Mouse (Mus musculus) hindbrain, embryonic 16.5 days (tissue): ENCODE data around the gene Cep85l. TPM values are rescaled to one million over a fixed set of nuclear protein-coding genes. Genes with fewer than 3 reads are reported as not detected.

Experiments used
- ATAC-seq: fragments of 200-750 bp; cut with Nextera tagmentation; 2 replicates; pipeline ENCODE4 v1.8.0; 2017; ENCODE audit warnings: moderate TSS enrichment, moderate library complexity
- H3K27ac ChIP-seq: fragments of 300-500 bp; sonication (generic); 2 replicates; pipeline ENCODE4 v1.5.1; 2014; ENCODE audit warnings: low read depth, mild to moderate bottlenecking, control low read depth, low read length, moderate library complexity
- H3K27me3 ChIP-seq: fragments of 300-500 bp; sonication (generic); replicated peaks from 2 replicates; pipeline ENCODE4 v1.6.1; 2014; ENCODE audit warnings: low read length; ENCODE audit not compliant: control insufficient read depth, insufficient read depth
- H3K36me3 ChIP-seq: fragments of 300-500 bp; sonication (generic); 2 replicates; pipeline ENCODE4 v1.6.1; 2014; ENCODE audit warnings: mild to moderate bottlenecking, low read length, moderate library complexity, mixed read lengths; ENCODE audit not compliant: control insufficient read depth, insufficient read depth
- H3K4me1 ChIP-seq: fragments of 300-500 bp; sonication (generic); 2 replicates; pipeline ENCODE4 v1.6.1; 2014; ENCODE audit warnings: low read depth, low read length; ENCODE audit not compliant: control insufficient read depth, insufficient read depth
- H3K4me2 ChIP-seq: fragments of 300-500 bp; sonication (generic); 2 replicates; pipeline ENCODE4 v1.6.1; 2014; ENCODE audit warnings: mild to moderate bottlenecking, low read length, control low read depth, moderate library complexity
- H3K4me3 ChIP-seq: fragments of 300-500 bp; sonication (generic); 2 replicates; pipeline ENCODE4 v1.5.1; 2014; ENCODE audit warnings: mild to moderate bottlenecking, low read length, control low read depth, moderate library complexity
- H3K9ac ChIP-seq: fragments of 300-500 bp; sonication (generic); 2 replicates; pipeline ENCODE4 v1.6.1; 2014; ENCODE audit warnings: low read depth, mild to moderate bottlenecking, control low read depth, low read length, moderate library complexity
- H3K9me3 ChIP-seq: fragments of 300-500 bp; sonication (generic); 2 replicates; pipeline ENCODE4 v1.6.1; 2014; ENCODE audit warnings: mild to moderate bottlenecking, low read length, moderate library complexity; ENCODE audit not compliant: control insufficient read depth
- WGBS: fragments of 180-500 bp; shearing (Covaris S2); extraction: QIAGEN DNeasy Blood & Tissue Kit; methylation state at CpG from one replicate; pipeline ENCODE4 v1.1.7; 2014; 5-methylcytosine and 5-hydroxymethylcytosine counted together
- polyA plus RNA-seq: library from polyadenylated mRNA; unstranded; fragments of >200 nt; fragmentation: Nextera tagmentation; extraction: Ambion mirVana; gene quantifications from 2 replicates; pipeline ENCODE4 v1.2.1, GENCODE M21; 2015

The Cep85l gene
- polyA plus RNA-seq, 1 experiment from 2014 or later = 4.4 TPM

GRCm38 (mm10) chr10:53339045-53339444 lies 40.7 kb downstream of the Cep85l start:
- no peak overlapping the region for H3K9ac ChIP-seq
- no peak overlapping the region for H3K27ac ChIP-seq
- H3K4me1 ChIP-seq = peaks cover 2% of the 10 kb centered on the region; the same call in 1 of the 2 replicates
- H3K36me3 ChIP-seq = no peaks in the 10 kb centered on the region
- ATAC-seq = no peak
- 75% methylated on average over 2 of the region's 2 CpGs for WGBS
- no peak overlapping the region for H3K4me3 ChIP-seq
- no peak overlapping the region for H3K4me2 ChIP-seq
- no peaks in the 10 kb centered on the region for H3K27me3 ChIP-seq
- H3K9me3 ChIP-seq = no peaks in the 10 kb centered on the region

- no peak for ATAC-seq
- Histone ChIP-seq H3K9me3 (no peaks in the 10 kb centered on the region), H3K4me2 (no peak within 1 kb of the TSS), H3K9ac (no peak within 1 kb of the TSS), H3K4me1 (no peaks in the 10 kb centered on the region), H3K27me3 (no peaks in the 10 kb centered on the region), H3K27ac (no peak within 1 kb of the TSS), H3K4me3 (no peak within 1 kb of the TSS), H3K36me3 (no peaks in the 10 kb centered on the region)
- WGBS = 83% methylated on average over 6 of the region's 6 CpGs
Observed at GRCm38 (mm10) chr10:53337162-53337923, 42.4 kb downstream of the Cep85l start, which contains the start of gene Pln. Gene Pln (plus strand): TSS chr10:53337667.

DNA sequence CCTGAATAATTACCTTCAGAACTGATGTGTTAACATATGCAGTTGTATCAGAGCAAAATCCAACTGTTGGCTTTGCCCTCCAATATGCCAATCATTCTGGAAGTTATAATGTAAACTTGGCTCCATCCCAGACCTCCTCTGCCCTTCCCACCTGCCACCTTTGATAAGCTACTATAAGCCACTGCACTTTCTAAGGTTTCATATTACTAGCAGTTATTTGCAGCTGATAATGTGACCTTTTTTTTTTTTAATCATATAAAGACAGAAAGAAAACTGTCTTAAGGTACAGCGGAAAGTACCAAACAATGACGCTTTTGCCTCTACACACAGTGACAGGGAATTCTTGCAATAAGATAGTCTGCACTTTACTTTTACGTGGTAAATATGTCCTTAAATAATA lies 43.8 kb downstream of the Cep85l start:
- Histone ChIP-seq H3K9ac (no peak overlapping the region), H3K4me2 (no peak overlapping the region), H3K4me3 (no peak overlapping the region), H3K9me3 (no peaks in the 10 kb centered on the region), H3K27ac (no peak overlapping the region), H3K4me1 (no peaks in the 10 kb centered on the region), H3K27me3 (no peaks in the 10 kb centered on the region), H3K36me3 (no peaks in the 10 kb centered on the region)
- WGBS = 87% methylated on average over 3 of the region's 3 CpGs
- ATAC-seq = no peak

DNA sequence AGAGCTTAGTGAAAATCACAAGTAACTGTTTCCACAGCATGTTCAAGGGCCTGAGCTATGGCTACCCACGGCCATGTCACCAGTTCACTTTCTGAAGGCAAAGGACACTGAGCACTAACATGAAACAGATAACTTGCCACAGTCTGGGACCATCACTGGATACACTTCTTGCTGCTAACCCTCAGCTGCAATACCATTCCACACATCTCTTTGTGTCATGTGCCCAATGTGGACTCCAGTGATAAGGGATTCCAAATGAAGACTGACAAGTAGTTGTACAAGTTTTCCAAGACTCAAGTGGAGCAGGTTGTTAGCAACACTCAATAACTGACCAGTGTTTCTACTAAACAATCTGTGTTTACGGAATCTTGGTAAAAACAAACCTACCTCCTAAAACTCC lies 44.5 kb downstream of the Cep85l start:
- Histone ChIP-seq H3K9ac (no peak overlapping the region), H3K36me3 (no peaks in the 10 kb centered on the region), H3K27ac (no peak overlapping the region), H3K9me3 (no peaks in the 10 kb centered on the region), H3K4me1 (no peaks in the 10 kb centered on the region), H3K4me2 (no peak overlapping the region), H3K27me3 (no peaks in the 10 kb centered on the region), H3K4me3 (no peak overlapping the region)
- no peak for ATAC-seq
- WGBS = 92% methylated on average over 2 of the region's 2 CpGs

GRCm38 (mm10) chr10:53332752-53333151 lies 47.0 kb downstream of the Cep85l start:
- no peak overlapping the region for H3K27ac ChIP-seq
- no peaks in the 10 kb centered on the region for H3K4me1 ChIP-seq
- H3K9ac ChIP-seq = no peak overlapping the region
- no peaks in the 10 kb centered on the region for H3K27me3 ChIP-seq
- H3K4me3 ChIP-seq = no peak overlapping the region
- no peak for ATAC-seq
- no peaks in the 10 kb centered on the region for H3K36me3 ChIP-seq
- H3K9me3 ChIP-seq = no peaks in the 10 kb centered on the region
- WGBS = 83% methylated on average over 2 of the region's 2 CpGs
- H3K4me2 ChIP-seq = no peak overlapping the region

GRCm38 (mm10) chr10:53329257-53329656 lies 50.5 kb downstream of the Cep85l start:
- WGBS = 83% methylated on average over 3 of the region's 3 CpGs
- H3K9ac ChIP-seq = no peak overlapping the region
- H3K4me3 ChIP-seq = no peak overlapping the region
- H3K9me3 ChIP-seq = no peaks in the 10 kb centered on the region
- ATAC-seq = no peak
- no peak overlapping the region for H3K4me2 ChIP-seq
- no peak overlapping the region for H3K27ac ChIP-seq
- no peaks in the 10 kb centered on the region for H3K36me3 ChIP-seq
- H3K4me1 ChIP-seq = no peaks in the 10 kb centered on the region
- H3K27me3 ChIP-seq = no peaks in the 10 kb centered on the region

DNA sequence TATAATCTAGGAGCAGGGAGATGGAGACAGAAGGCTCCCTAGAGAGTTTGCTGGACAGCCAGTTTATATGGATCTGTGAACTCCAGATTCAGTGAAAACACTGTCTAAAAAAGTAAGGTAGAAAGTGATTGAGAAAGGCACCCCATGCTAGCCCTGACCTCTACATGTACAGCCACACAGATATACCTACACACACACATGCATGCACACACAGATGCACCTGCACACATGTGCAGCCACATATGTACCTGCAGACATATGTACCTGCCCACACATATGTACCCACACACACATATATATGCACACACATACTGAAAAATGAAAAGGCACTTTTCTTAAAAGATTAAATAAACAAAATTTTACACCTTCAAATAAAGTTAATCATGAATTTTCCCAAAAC lies 53.4 kb downstream of the Cep85l start:
- Histone ChIP-seq H3K36me3 (no peaks in the 10 kb centered on the region), H3K27me3 (no peaks in the 10 kb centered on the region), H3K4me2 (no peak overlapping the region), H3K9me3 (no peaks in the 10 kb centered on the region), H3K9ac (no peak overlapping the region), H3K4me1 (no peaks in the 10 kb centered on the region), H3K27ac (no peak overlapping the region), H3K4me3 (no peak overlapping the region)
- ATAC-seq = no peak

GRCm38 (mm10) chr10:53324663-53325062 lies 55.1 kb downstream of the Cep85l start:
- ATAC-seq = no peak
- 57% methylated on average over 1 of the region's 1 CpGs for WGBS
- H3K9ac ChIP-seq = no peak overlapping the region
- no peak overlapping the region for H3K27ac ChIP-seq
- H3K4me3 ChIP-seq = no peak overlapping the region
- no peaks in the 10 kb centered on the region for H3K9me3 ChIP-seq
- no peak overlapping the region for H3K4me2 ChIP-seq
- H3K27me3 ChIP-seq = no peaks in the 10 kb centered on the region
- H3K36me3 ChIP-seq = no peaks in the 10 kb centered on the region
- no peaks in the 10 kb centered on the region for H3K4me1 ChIP-seq

DNA sequence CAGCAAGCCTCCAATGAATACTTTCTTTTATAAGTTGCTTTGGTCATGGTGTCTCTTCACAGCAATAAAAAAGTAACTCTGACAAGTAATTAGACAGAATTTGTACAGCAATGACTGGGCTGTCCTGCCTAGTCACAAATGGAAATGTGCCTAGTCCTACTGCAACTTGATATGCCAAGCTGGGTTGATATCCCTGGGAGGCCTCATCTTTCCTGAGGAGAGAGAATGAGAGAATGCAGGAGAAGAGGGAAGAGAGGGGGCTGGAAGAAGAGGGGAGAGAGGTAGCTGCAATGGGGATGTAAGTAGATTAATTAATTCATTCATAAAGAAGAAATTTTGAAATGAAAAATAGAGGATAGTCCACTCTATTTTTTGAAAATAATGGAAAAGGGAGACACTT lies 56.4 kb downstream of the Cep85l start:
- no peak for ATAC-seq
- no peaks in the 10 kb centered on the region for H3K27me3 ChIP-seq
- H3K36me3 ChIP-seq = no peaks in the 10 kb centered on the region
- H3K9me3 ChIP-seq = no peaks in the 10 kb centered on the region
- no peak overlapping the region for H3K4me3 ChIP-seq
- no peak overlapping the region for H3K4me2 ChIP-seq
- no peaks in the 10 kb centered on the region for H3K4me1 ChIP-seq
- no peak overlapping the region for H3K27ac ChIP-seq
- no peak overlapping the region for H3K9ac ChIP-seq
